Mouse (Mus musculus) erythroblast, adult 5-6 weeks (primary cell): ENCODE measurements around the gene Nes. TPM values are rescaled to one million over a fixed set of nuclear protein-coding genes. Genes with fewer than 3 reads are reported as not detected.

Experiments used
- ATAC-seq: replicated peaks from 2 replicates; pipeline ENCODE4 v1.8.0; 2016; ENCODE audit warnings: moderate number of reproducible peaks, mild to moderate bottlenecking, moderate TSS enrichment, inconsistent platforms; ENCODE audit not compliant: poor library complexity, low FRiP score, severe bottlenecking
- total RNA-seq, 2 experiments: library from RNA; stranded (forward) in 1 of 2; stranded (reverse) in 1 of 2; fragments of 150-400 nt in 1 of 2; fragments of 200-764, 138-1000 nt in 1 of 2; gene quantifications; 2 replicates each; pipeline versions ENCODE4 v1.2.3 to v1.2.4; 2015 to 2017; ENCODE audit warnings: low replicate concordance in 2 of 2

Nes gene
- total RNA-seq, 2 experiments from 2014 or later: not detected

GRCm38 (mm10) chr3:87981214-87981760 is 10.4 kb downstream of the Nes start:
- no peak for ATAC-seq

- no peak for ATAC-seq
These were observed 11.3 kb downstream of the Nes start for GRCm38 (mm10) chr3:87981894-87982835.

GRCm38 (mm10) chr3:87982836-87983601 is 12.1 kb downstream of the Nes start:
- no peak for ATAC-seq

GRCm38 (mm10) chr3:87983627-87984026 is 12.7 kb downstream of the Nes start:
- ATAC-seq: no peak

- no peak for ATAC-seq
These were observed 13.2 kb downstream of the Nes start for GRCm38 (mm10) chr3:87984094-87984493.

- ATAC-seq: no peak
These were observed 14.8 kb downstream of the Nes start for GRCm38 (mm10) chr3:87985505-87986320.

- ATAC-seq: 0 out of 2 replicates have a peak, but pooled peaks have one; percentile 47
These were observed 16.0 kb downstream of the Nes start for GRCm38 (mm10) chr3:87986868-87987267.

GRCm38 (mm10) chr3:87987633-87988032 is 16.8 kb downstream of the Nes start:
- ATAC-seq: no peak

GRCm38 (mm10) chr3:87988068-87988467 is 17.2 kb downstream of the Nes start:
- no peak for ATAC-seq

GRCm38 (mm10) chr3:87989935-87990334 is 19.1 kb downstream of the Nes start:
- ATAC-seq: no peak

GRCm38 (mm10) chr3:87993436-87993835 is 22.6 kb downstream of the Nes start:
- no peak for ATAC-seq

GRCm38 (mm10) chr3:87995331-87995730 is 24.5 kb downstream of the Nes start:
- no peak for ATAC-seq

GRCm38 (mm10) chr3:87996401-87996800 is 25.5 kb downstream of the Nes start:
- ATAC-seq: no peak

- no peak for ATAC-seq
These were observed 26.2 kb downstream of the Nes start for GRCm38 (mm10) chr3:87996971-87997614.

- no peak for ATAC-seq
These were observed 27.9 kb downstream of the Nes start for GRCm38 (mm10) chr3:87998747-87999146.

- ATAC-seq: no peak
These were observed 28.5 kb downstream of the Nes start for GRCm38 (mm10) chr3:87999243-87999895.

- ATAC-seq: no peak
These were observed 29.3 kb downstream of the Nes start, which contains the start of gene Bcan for GRCm38 (mm10) chr3:88000181-88000580. Gene Bcan (minus strand): TSS chr3:88000230.

- ATAC-seq: no peak
These were observed 30.1 kb downstream of the Nes start for GRCm38 (mm10) chr3:88000816-88001595.
